Mouse (Mus musculus): Measurements from ENCODE around the gene Pik3cb. TPM values are rescaled to one million over a fixed set of nuclear protein-coding genes. Genes with fewer than 3 reads are reported as not detected.
A peak's percentile ranks its signal among the peaks of the same experiment; 100 is the strongest.

Pik3cb gene
- polyA plus RNA-seq, 1 experiment: 11.0 TPM

- no peak overlapping the region for H3K4me3 ChIP-seq (ENCODE audit: insufficient read depth, low read depth, low read length)
- H3K4me1 ChIP-seq (ENCODE audit: control insufficient read depth, insufficient read depth, insufficient read length, low read length): peaks cover 10% of the 10 kb centered on the region
- no peak overlapping the region for H3K27ac ChIP-seq (replicated peaks; ENCODE audit: low read depth, low read length)
Observed at GRCm38 (mm10) chr9:99131119-99131518, 9.3 kb downstream of the Pik3cb start.

- Histone ChIP-seq H3K4me1 (ENCODE audit: control insufficient read depth, insufficient read depth, insufficient read length, low read length) (peaks cover 10% of the 10 kb centered on the region), H3K4me3 (ENCODE audit: insufficient read depth, low read depth, low read length) (no peak overlapping the region), H3K27ac (replicated peaks; ENCODE audit: low read depth, low read length) (no peak overlapping the region)
Observed at GRCm38 (mm10) chr9:99127578-99127977, 12.8 kb downstream of the Pik3cb start.

- H3K4me1 ChIP-seq (ENCODE audit: control insufficient read depth, insufficient read depth, insufficient read length, low read length): no peaks in the 10 kb centered on the region; the same call in 1 of the 2 replicates
- H3K4me3 ChIP-seq (ENCODE audit: insufficient read depth, low read depth, low read length): no peak overlapping the region
- H3K27ac ChIP-seq (replicated peaks; ENCODE audit: low read depth, low read length): no peak overlapping the region
Observed at GRCm38 (mm10) chr9:99122749-99123148, 17.7 kb downstream of the Pik3cb start.

GRCm38 (mm10) chr9:99112409-99112808 is 28.0 kb downstream of the Pik3cb start:
- H3K4me3 ChIP-seq (ENCODE audit: insufficient read depth, low read depth, low read length): no peak overlapping the region

DNA sequence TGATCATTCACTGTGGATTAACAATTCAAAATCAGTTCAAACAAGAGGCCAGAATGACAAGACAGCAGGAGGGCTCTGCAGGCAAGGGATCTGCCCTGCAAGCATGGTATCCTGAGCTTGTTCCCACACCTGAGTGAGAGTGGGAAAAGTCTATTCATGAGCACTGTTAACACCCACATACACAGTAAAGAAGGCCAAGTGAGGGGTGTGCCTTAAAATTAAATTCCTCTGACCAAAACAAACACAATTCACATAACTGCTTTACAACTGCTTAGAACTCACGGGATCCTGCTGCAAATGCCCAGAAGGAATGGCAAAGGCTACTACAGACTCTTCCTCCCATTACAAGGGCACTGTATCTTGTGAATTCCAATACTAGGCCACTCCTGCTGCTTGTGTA is 29.3 kb downstream of the Pik3cb start:
- H3K4me1 ChIP-seq (ENCODE audit: control insufficient read depth, insufficient read depth, insufficient read length, low read length): peaks cover 4% of the 10 kb centered on the region

More at GRCm38 (mm10) chr9:99112409-99112808, 28.0 kb downstream of the Pik3cb start:
- Histone ChIP-seq H3K4me1 (ENCODE audit: control insufficient read depth, insufficient read depth, insufficient read length, low read length) (peaks cover 4% of the 10 kb centered on the region), H3K27ac (replicated peaks; ENCODE audit: low read depth, low read length) (no peak overlapping the region)

DNA sequence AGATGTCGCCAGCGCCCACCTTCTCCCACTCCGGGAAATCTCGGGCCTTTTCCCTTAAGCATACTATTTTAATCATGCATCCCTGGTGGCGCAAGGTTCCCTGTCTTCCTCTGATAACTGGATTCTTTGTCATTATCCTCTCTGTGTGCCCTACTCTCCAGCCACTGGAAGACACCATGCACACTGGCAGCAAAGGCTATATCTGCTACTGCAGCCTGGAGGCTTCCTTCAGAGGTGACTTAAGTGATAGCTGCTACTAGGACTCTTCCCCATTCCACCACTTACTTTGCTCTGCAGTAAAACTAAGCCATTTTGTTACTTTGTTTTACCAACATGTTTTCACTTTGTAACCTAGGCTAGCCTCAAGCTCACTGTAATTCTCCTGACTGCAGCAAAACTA is 30.2 kb downstream of the Pik3cb start:
- H3K27ac ChIP-seq (replicated peaks; ENCODE audit: low read depth, low read length): no peak overlapping the region
- peaks cover 4% of the 10 kb centered on the region for H3K4me1 ChIP-seq (ENCODE audit: control insufficient read depth, insufficient read depth, insufficient read length, low read length)
- H3K4me3 ChIP-seq (ENCODE audit: insufficient read depth, low read depth, low read length): no peak overlapping the region

More for the DNA sequence above, 29.3 kb downstream of the Pik3cb start:
- Histone ChIP-seq H3K27ac (replicated peaks; ENCODE audit: low read depth, low read length) (no peak overlapping the region), H3K4me3 (ENCODE audit: insufficient read depth, low read depth, low read length) (no peak overlapping the region)

DNA sequence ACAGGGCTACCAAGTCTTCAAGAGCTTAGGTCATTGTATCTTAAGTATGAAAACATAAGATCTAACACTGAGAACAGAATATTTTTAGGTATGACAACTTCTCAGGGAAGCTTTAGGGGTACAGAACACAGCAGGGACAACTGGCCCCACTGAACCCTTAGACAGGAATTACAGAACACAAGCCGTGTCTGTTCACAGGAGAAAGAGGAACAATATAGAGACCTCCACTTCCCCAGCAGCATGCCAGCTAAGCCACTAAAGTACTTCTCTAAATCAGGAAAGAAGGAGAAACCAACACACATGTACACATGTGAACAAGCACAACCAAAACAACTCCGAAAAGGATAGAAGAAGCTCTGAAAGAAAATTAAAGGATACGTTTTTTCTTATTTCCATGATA is 30.8 kb downstream of the Pik3cb start:
- H3K27ac ChIP-seq (replicated peaks; ENCODE audit: low read depth, low read length): peak overlapping the region; percentile 52; the same call in 1 of the 2 replicates
- H3K4me1 ChIP-seq (ENCODE audit: control insufficient read depth, insufficient read depth, insufficient read length, low read length): peaks cover 4% of the 10 kb centered on the region
- H3K4me3 ChIP-seq (ENCODE audit: insufficient read depth, low read depth, low read length): no peak overlapping the region

- H3K4me3 ChIP-seq (ENCODE audit: insufficient read depth, low read depth, low read length): no peak overlapping the region
- peak overlapping the region; percentile 25; the same call in 1 of the 2 replicates for H3K27ac ChIP-seq (replicated peaks; ENCODE audit: low read depth, low read length)
- H3K4me1 ChIP-seq (ENCODE audit: control insufficient read depth, insufficient read depth, insufficient read length, low read length): no peaks in the 10 kb centered on the region
Observed at GRCm38 (mm10) chr9:99104449-99104848, 36.0 kb downstream of the Pik3cb start.

DNA sequence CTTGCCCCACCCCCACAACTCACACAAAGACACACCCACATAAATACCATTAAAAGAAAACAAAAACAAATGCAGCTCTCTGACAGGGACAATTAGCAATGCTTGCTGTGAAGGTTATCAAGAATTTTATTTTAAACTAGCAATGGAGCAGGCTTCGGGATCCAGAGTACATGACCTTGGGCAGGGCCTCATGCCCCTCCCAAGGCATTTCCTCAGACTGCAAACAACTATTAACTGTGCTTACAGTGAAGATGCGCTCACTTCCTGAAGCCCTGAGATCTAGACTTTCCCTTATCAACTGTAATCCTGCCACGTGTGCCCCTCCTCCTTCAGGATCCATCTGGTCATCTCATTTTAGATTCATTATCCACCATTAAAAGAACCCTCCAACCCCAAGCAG is 36.6 kb downstream of the Pik3cb start:
- H3K4me1 ChIP-seq (ENCODE audit: control insufficient read depth, insufficient read depth, insufficient read length, low read length): no peaks in the 10 kb centered on the region
- H3K4me3 ChIP-seq (ENCODE audit: insufficient read depth, low read depth, low read length): no peak overlapping the region
- peak overlapping the region; percentile 32; the same call in 1 of the 2 replicates for H3K27ac ChIP-seq (replicated peaks; ENCODE audit: low read depth, low read length)

DNA sequence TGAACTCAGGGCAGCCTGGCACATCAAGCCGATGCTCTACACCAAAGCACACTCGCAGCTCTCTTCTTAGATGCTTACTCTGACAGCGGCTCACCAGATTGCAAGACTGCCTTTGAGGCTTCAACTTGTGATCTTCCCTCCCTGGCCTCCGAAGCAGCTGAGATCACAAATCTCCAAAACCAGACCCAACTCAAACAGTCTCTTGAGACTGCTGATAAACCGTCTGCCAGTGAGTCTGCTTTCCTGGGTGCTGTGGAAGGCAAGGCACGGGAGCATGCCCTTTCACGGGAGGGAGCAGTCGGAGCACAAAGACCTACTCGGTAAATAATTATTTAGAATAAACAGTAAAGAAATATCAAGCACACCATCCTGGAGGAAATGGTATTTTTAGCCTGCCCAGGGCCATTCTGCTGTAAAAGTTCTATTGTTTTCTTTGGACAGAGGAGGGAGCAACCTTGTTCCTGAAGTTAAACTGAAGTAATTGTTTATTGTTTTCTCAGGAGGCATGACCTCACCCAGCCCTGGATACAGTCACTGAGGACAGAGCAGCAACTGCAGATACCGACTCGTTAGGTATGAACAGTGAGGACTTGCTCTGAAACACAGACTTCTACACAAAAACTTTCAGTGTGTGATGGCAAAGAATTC is 41.8 kb downstream of the Pik3cb start:
- peak overlapping the region; percentile 91 for H3K27ac ChIP-seq (replicated peaks; ENCODE audit: low read depth, low read length)
- H3K4me3 ChIP-seq (ENCODE audit: insufficient read depth, low read depth, low read length): peak overlapping the region; percentile 28
- H3K4me1 ChIP-seq (ENCODE audit: control insufficient read depth, insufficient read depth, insufficient read length, low read length): peaks cover 12% of the 10 kb centered on the region

DNA sequence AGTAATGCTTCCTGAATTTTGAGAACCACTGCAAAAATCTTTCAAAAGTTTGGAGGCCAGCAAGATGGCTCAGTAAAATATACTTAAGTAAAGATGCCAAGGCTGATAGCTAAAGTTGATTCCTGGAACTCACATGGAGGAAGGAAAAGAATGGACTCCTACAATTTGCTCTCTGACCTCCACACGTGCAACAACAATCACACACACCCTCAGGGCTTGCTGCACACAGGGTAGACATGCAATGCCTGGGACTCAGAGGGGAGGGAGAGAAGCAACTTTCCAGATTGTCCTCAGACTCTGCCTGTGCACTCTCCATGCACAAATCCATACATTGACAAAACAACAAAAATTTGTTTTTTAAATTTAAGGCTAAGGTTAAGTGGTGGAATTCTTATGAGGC is 42.8 kb downstream of the Pik3cb start:
- H3K27ac ChIP-seq (replicated peaks; ENCODE audit: low read depth, low read length): peak overlapping the region; percentile 45
- peaks cover 12% of the 10 kb centered on the region for H3K4me1 ChIP-seq (ENCODE audit: control insufficient read depth, insufficient read depth, insufficient read length, low read length)
- H3K4me3 ChIP-seq (ENCODE audit: insufficient read depth, low read depth, low read length): no peak overlapping the region

GRCm38 (mm10) chr9:99095192-99095591 is 45.2 kb downstream of the Pik3cb start:
- H3K27ac ChIP-seq (replicated peaks; ENCODE audit: low read depth, low read length): no peak overlapping the region
- H3K4me3 ChIP-seq (ENCODE audit: insufficient read depth, low read depth, low read length): no peak overlapping the region
- peaks cover 14% of the 10 kb centered on the region for H3K4me1 ChIP-seq (ENCODE audit: control insufficient read depth, insufficient read depth, insufficient read length, low read length)

- H3K27ac ChIP-seq (replicated peaks; ENCODE audit: low read depth, low read length): no peak overlapping the region
- 0 out of 2 replicates have a peak, but pooled peaks cover 2% of the 10 kb centered on the region for H3K4me1 ChIP-seq (ENCODE audit: control insufficient read depth, insufficient read depth, insufficient read length, low read length)
- H3K4me3 ChIP-seq (ENCODE audit: insufficient read depth, low read depth, low read length): no peak overlapping the region
Observed at GRCm38 (mm10) chr9:99090546-99090945, 49.9 kb downstream of the Pik3cb start.

DNA sequence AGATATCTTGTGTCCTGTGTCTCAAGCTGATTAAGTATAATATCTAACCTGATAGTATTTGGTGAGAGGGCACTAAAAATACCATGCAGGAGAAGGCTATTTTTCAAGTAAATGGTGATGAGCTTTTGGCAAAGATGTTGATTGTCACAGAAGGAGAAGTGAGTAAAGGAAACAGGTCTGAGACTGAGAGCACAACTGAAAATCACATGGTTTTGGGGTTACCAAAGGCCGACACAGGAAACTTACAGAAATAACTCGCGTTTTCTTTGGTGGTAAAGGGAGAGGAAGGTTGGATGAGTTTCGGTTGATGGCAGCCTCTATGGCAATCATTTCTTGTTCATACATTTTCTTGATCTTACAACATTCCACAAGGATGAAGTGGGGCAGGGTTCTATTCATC is 50.5 kb downstream of the Pik3cb start:
- H3K4me1 ChIP-seq (ENCODE audit: control insufficient read depth, insufficient read depth, insufficient read length, low read length): 0 out of 2 replicates have a peak, but pooled peaks cover 2% of the 10 kb centered on the region
- H3K27ac ChIP-seq (replicated peaks; ENCODE audit: low read depth, low read length): no peak overlapping the region
- H3K4me3 ChIP-seq (ENCODE audit: insufficient read depth, low read depth, low read length): no peak overlapping the region

GRCm38 (mm10) chr9:99081718-99082117 is 58.7 kb downstream of the Pik3cb start:
- Histone ChIP-seq H3K4me1 (ENCODE audit: control insufficient read depth, insufficient read depth, insufficient read length, low read length) (no peaks in the 10 kb centered on the region), H3K27ac (replicated peaks; ENCODE audit: low read depth, low read length) (no peak overlapping the region)

GRCm38 (mm10) chr9:99081308-99081707 is 59.1 kb downstream of the Pik3cb start:
- Histone ChIP-seq H3K4me3 (ENCODE audit: insufficient read depth, low read depth, low read length) (no peak overlapping the region), H3K4me1 (ENCODE audit: control insufficient read depth, insufficient read depth, insufficient read length, low read length) (no peaks in the 10 kb centered on the region), H3K27ac (replicated peaks; ENCODE audit: low read depth, low read length) (no peak overlapping the region)

More at GRCm38 (mm10) chr9:99081718-99082117, 58.7 kb downstream of the Pik3cb start:
- H3K4me3 ChIP-seq (ENCODE audit: insufficient read depth, low read depth, low read length): no peak overlapping the region
